Mouse (Mus musculus): ENCODE data around the gene Tmem220.

DNA sequence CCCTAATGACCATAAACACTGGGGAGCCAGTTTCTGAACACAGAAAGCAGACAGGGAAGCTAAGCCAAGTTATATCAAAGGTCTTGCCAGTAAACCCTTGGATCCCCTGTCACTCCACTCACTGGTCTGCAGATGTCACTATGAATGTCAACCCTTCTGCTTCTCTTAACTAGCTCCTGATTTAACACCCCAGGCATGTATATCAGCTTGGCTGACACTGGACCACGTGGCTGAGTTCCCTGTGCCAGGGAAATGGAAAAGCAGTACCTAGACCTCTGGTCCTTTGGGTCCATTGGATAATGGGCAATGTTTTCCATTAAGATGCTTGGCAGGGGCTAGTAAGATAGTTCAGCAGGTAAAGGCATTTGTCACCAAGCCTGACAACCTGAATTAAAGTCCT lies 31.3 kb upstream of the Tmem220 start:
- no peak for TF ChIP-seq CTCF (IDR thresholded peaks at IDR 0.05)
- no peak for TF ChIP-seq EP300 (IDR thresholded peaks at IDR 0.05)
